Mouse (Mus musculus) adrenal gland, adult 2 months (tissue): ENCODE measurements around the gene H2-T23. TPM values are rescaled to one million over a fixed set of nuclear protein-coding genes. Genes with fewer than 3 reads are reported as not detected.
"Not testable (repeated sequence)": the region's sequence is repeated elsewhere in the genome, so short reads cannot be mapped to it uniquely, and the experiment has no call there.

Source experiments
- DNase-seq: peaks from one replicate; pipeline ENCODE4 v3.0.0; 2021
- long read RNA-seq: library from polyadenylated mRNA; stranded (forward); transcript quantifications from one replicate; pipeline ENCODE4 v2.0.0, GENCODE M21; 2021
- polyA plus RNA-seq: library from polyadenylated mRNA; depleted of rRNA; stranded (reverse); fragments of >200 nt; gene quantifications from 2 replicates; pipeline ENCODE4 v1.2.3, GENCODE M21; 2012; rRNA removed
- total RNA-seq, 2 experiments: library from RNA; stranded (reverse); gene quantifications; 2 replicates each; pipeline ENCODE4 v1.2.3; 2021

The H2-T23 gene
- total RNA-seq (10 to 100 TPM; 49.7 to 65.2 TPM), polyA plus RNA-seq (156 and 162 TPM in 2 replicates)
- long read RNA-seq, transcript H2-T23-201 (7 exons, 1,472 nt), result major isoform, 35 of 38 reads
- long read RNA-seq, partial matches to known transcripts, result 3 of 38 reads
- long read RNA-seq, other reads (novel, unspliced or antisense), result 0 of 38 reads

- DNase-seq, result peak; percentile 77
Observed at GRCm38 (mm10) chr17:36032351-36032875, at the start of gene H2-T23. H2-T23 (minus strand) TSS chr17:36032855.

GRCm38 (mm10) chr17:36081901-36082300, 49.2 kb upstream of the H2-T23 start:
- not testable (repeated sequence) for DNase-seq

GRCm38 (mm10) chr17:36060829-36061228, 28.2 kb upstream of the H2-T23 start:
- DNase-seq, result peak; percentile 85

- DNase-seq, result not testable (repeated sequence)
Observed at GRCm38 (mm10) chr17:36058362-36058761, 25.7 kb upstream of the H2-T23 start, which contains the start of gene Gm11127. Gm11127 (minus strand) TSS chr17:36058371.

- not testable (repeated sequence) for DNase-seq
Observed at GRCm38 (mm10) chr17:36057927-36058326, 25.3 kb upstream of the H2-T23 start.

GRCm38 (mm10) chr17:36043286-36043685, 10.6 kb upstream of the H2-T23 start:
- no peak for DNase-seq

GRCm38 (mm10) chr17:36042610-36043169, 10.0 kb upstream of the H2-T23 start, which contains the start of the genes H2-T22 and Gm6034:
H2-T22 (minus strand) TSS chr17:36042747.
Gm6034 (plus strand) TSS chr17:36042961.
- peak; percentile 87 for DNase-seq

- peak; percentile 45 for DNase-seq
Observed at GRCm38 (mm10) chr17:36042055-36042454, 9.4 kb upstream of the H2-T23 start.

GRCm38 (mm10) chr17:36040604-36041003, 7.9 kb upstream of the H2-T23 start:
- not testable (repeated sequence) for DNase-seq

GRCm38 (mm10) chr17:36036126-36036525, 3.5 kb upstream of the H2-T23 start:
- DNase-seq, result not testable (repeated sequence)

GRCm38 (mm10) chr17:36035010-36035638, 2.5 kb upstream of the H2-T23 start:
- DNase-seq, result peak; percentile 74

- not testable (repeated sequence) for DNase-seq
Observed at GRCm38 (mm10) chr17:36034524-36034923, 1.9 kb upstream of the H2-T23 start.

- DNase-seq, result peak; percentile 73
Observed at GRCm38 (mm10) chr17:36031583-36032331, 898 bp downstream of the H2-T23 start.

- not testable (repeated sequence) for DNase-seq
Observed at GRCm38 (mm10) chr17:36030703-36031582, 1.7 kb downstream of the H2-T23 start.

GRCm38 (mm10) chr17:36030046-36030702, 2.5 kb downstream of the H2-T23 start:
- not testable (repeated sequence) for DNase-seq

- DNase-seq, result no peak
Observed at GRCm38 (mm10) chr17:36028879-36029619, 3.6 kb downstream of the H2-T23 start.

- no peak for DNase-seq
Observed at GRCm38 (mm10) chr17:36027663-36028062, 5.0 kb downstream of the H2-T23 start.

- no peak for DNase-seq
Observed at GRCm38 (mm10) chr17:36025901-36026300, 6.8 kb downstream of the H2-T23 start.

- no peak for DNase-seq
Observed at GRCm38 (mm10) chr17:36025197-36025596, 7.5 kb downstream of the H2-T23 start.
